ENCODE assay signal across 8 mouse cellular contexts in the genomic region with DNA sequence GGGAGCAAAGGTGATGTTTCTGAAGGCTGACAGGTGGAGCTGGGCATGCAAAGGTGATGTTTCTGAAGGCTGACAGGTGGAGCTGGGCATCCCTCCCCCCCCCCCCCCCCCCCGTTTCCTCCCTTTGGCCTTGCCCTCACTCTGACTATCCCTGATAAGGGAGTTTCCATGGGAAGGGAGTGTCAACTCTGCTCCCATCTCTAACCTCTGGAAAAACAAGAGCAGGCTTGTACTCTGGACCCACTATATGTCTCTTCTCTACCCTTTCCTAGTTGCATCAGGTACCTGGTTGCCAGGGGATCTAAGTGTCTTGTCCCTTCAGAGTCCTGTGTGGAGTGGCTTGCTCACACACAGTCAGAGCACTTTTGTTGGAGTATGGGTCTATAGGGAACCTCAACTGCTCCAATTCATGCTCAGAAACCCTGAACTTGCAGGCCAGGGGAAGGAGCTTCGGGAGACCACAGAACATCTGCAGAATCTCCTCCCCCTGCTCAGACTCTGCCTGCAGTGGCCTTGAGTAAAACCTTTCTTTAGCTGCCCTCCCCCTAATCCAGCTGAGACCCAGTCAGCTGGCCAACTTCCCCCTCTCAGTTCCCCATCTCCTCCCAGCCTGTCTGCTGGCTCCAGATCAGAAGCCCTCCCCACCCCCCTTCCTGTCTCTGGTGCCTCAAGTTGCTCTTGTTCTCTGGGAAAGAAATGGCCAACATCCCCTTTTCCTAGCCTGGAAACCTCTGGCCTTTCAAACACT. TPM values are rescaled to one million over a fixed set of nuclear protein-coding genes. Genes with fewer than 3 reads are reported as not detected.
DNase-seq lines count a peak whose midpoint lies in the region; ATAC-seq and TF ChIP-seq lines count a peak whose summit lies in the region.

No protein-coding gene starts in this region.

- H3K9ac ChIP-seq in forebrain, embryonic 13.5 days = peak overlapping the region; percentile 12

- peaks cover 8% of the 10 kb centered on the region for H3K36me3 ChIP-seq in forebrain, embryonic 13.5 days (ENCODE audit: poor library complexity, severe bottlenecking)
- peaks cover 3% of the 10 kb centered on the region; the same call in 1 of the 2 replicates for H3K36me3 ChIP-seq in spleen, adult 2 months (ENCODE audit: control insufficient read depth, insufficient read depth, low read length)

- in situ Hi-C loops in Patski (cut with MboI; ENCODE audit: low pct_unique_long_range_greater_than_20kb) = no loop called here

- no peaks in the 10 kb centered on the region for H3K9me3 ChIP-seq in forebrain, embryonic 13.5 days (replicated peaks)

- peaks cover 21% of the 10 kb centered on the region for H3K4me1 ChIP-seq in forebrain, embryonic 13.5 days
- peaks cover 9% of the 10 kb centered on the region; the same call in 1 of the 2 replicates for H3K4me1 ChIP-seq in spleen, adult 2 months (ENCODE audit: control insufficient read depth, insufficient read depth, insufficient read length)

- ATAC-seq in Patski = peak; percentile 17
- no peak for ATAC-seq in forebrain, embryonic 13.5 days
- ATAC-seq in megakaryocyte, adult 5-6 weeks (ENCODE audit: poor library complexity, severe bottlenecking) = peak; percentile 59

- WGBS in forebrain, embryonic 13.5 days = 9% methylated on average over 1 of the region's 2 CpGs
- 10% methylated on average over 2 of the region's 2 CpGs for WGBS in spleen, adult 2 months

- CTCF ChIA-PET in Patski (lab: Charles Lee) = interaction anchor here (0.7 to 1.7 kb wide), 7 partner anchors 11 to 95 kb away, joined by 3 to 7 read pairs (median 3); no protein-coding TSS in a partner anchor

- H3K27ac ChIP-seq in forebrain, embryonic 13.5 days = peak overlapping the region; percentile 48; the same call in 1 of the 2 replicates
- peak overlapping the region; percentile 92 for H3K27ac ChIP-seq in spleen, adult 2 months (ENCODE audit: insufficient read depth, low read length)

- POLR2A ChIA-PET in Patski (lab: Charles Lee) = interaction anchor here (0.8 to 1.6 kb wide), 6 partner anchors 22 to 65 kb away, joined by 3 to 4 read pairs (median 3); no protein-coding TSS in a partner anchor

- TF ChIP-seq CTCF in Patski (IDR thresholded peaks at IDR 0.05) = no peak
- no peak for TF ChIP-seq CTCF in spleen, adult 2 months (IDR thresholded peaks at IDR 0.05; ENCODE audit: extremely low read depth, insufficient read depth, insufficient read length, insufficient replicate concordance)

- peak; percentile 75 to 83 for DNase-seq in adrenal gland, adult (ENCODE audit: inconsistent age in 2 of 2, low spot score in 1 of 2)
- no peak for DNase-seq in adrenal gland, postnatal 25 days
- peak; percentile 64 for DNase-seq in Patski (ENCODE audit: low read depth, low spot score)
- DNase-seq in heart, postnatal 4 days = peak; percentile 80
- peak; percentile 59 to 91 for DNase-seq in left cerebral cortex, postnatal 10 days (ENCODE audit: extremely low spot score in 1 of 2, low spot score in 2 of 2)
- peak; percentile 25 to 58 for DNase-seq in spleen, adult 2 months (ENCODE audit: low read depth in 1 of 2, low spot score in 2 of 2)

- H3K27me3 ChIP-seq in Patski = no peaks in the 10 kb centered on the region
- H3K27me3 ChIP-seq in forebrain, embryonic 13.5 days = peaks cover 11% of the 10 kb centered on the region; the same call in 1 of the 2 replicates
- no peaks in the 10 kb centered on the region for H3K27me3 ChIP-seq in spleen, adult 2 months (ENCODE audit: control insufficient read depth, insufficient read depth, low read length)

- peak overlapping the region; percentile 87 for H3K4me2 ChIP-seq in forebrain, embryonic 13.5 days

- H3K4me3 ChIP-seq in forebrain, embryonic 13.5 days = peak overlapping the region; percentile 85
- peak overlapping the region; percentile 69; the same call in 1 of the 2 replicates for H3K4me3 ChIP-seq in spleen, adult 2 months (ENCODE audit: extremely low read depth, insufficient read depth, insufficient read length)

- intact Hi-C loops in left cerebral cortex, postnatal 10 days (cut with DNase I) = no loop called here

- no peak for TF ChIP-seq POLR2A in spleen, adult 2 months (IDR thresholded peaks at IDR 0.05; ENCODE audit: low read depth, low read length)

RNA-seq across cellular contexts. Expression of gene Tmem86a, which starts 1.2 kb away (rescaled TPM):
- 25.8 and 53.9 TPM in 2 replicates for total RNA-seq in adrenal gland, postnatal 25 days (2021)
- 87.7 TPM for polyA plus RNA-seq in Patski (2021)
- polyA plus RNA-seq in forebrain, embryonic 13.5 days (2015; fragmentation: Nextera tagmentation; extraction: Ambion mirVana) = 19.0 and 20.0 TPM in 2 replicates
- total RNA-seq in heart, postnatal 4 days (2021) = 10 to 100 TPM; 16.9 to 23.8 TPM
- total RNA-seq in left cerebral cortex, postnatal 10 days (2021) = 10 to 100 TPM; 14.4 to 16.8 TPM
- total RNA-seq in megakaryocyte, adult 5-6 weeks (2015) = 10.3 and 12.7 TPM in 2 replicates
- total RNA-seq in megakaryocyte, adult 5-6 weeks (2017) = 6.3 and 6.4 TPM in 2 replicates
- 57.1 and 60.7 TPM in 2 replicates for polyA plus RNA-seq in spleen, adult 2 months (2012; rRNA removed)

RNA-seq across cellular contexts. Expression of gene Spty2d1, which starts 43.4 kb away (rescaled TPM):
- 18.9 and 19.0 TPM in 2 replicates for total RNA-seq in adrenal gland, postnatal 25 days (2021)
- 19.6 TPM for polyA plus RNA-seq in Patski (2021)
- 12.0 and 12.4 TPM in 2 replicates for polyA plus RNA-seq in forebrain, embryonic 13.5 days (2015; fragmentation: Nextera tagmentation; extraction: Ambion mirVana)
- total RNA-seq in heart, postnatal 4 days (2021) = 10 to 100 TPM; 15.1 to 15.7 TPM
- 1 to 10 TPM; 8.9 to 9.5 TPM for total RNA-seq in left cerebral cortex, postnatal 10 days (2021)
- total RNA-seq in megakaryocyte, adult 5-6 weeks (2015) = 40.7 and 45.3 TPM in 2 replicates
- 35.4 and 42.0 TPM in 2 replicates for total RNA-seq in megakaryocyte, adult 5-6 weeks (2017)
- 3.8 and 4.9 TPM in 2 replicates for polyA plus RNA-seq in spleen, adult 2 months (2012; rRNA removed)
